Mouse (Mus musculus): Measurements from ENCODE around the gene Clec2e. TPM values are rescaled to one million over a fixed set of nuclear protein-coding genes. Genes with fewer than 3 reads are reported as not detected.

The Clec2e gene
- polyA plus RNA-seq, 1 experiment from 2014 or later = 16.7 TPM

DNA sequence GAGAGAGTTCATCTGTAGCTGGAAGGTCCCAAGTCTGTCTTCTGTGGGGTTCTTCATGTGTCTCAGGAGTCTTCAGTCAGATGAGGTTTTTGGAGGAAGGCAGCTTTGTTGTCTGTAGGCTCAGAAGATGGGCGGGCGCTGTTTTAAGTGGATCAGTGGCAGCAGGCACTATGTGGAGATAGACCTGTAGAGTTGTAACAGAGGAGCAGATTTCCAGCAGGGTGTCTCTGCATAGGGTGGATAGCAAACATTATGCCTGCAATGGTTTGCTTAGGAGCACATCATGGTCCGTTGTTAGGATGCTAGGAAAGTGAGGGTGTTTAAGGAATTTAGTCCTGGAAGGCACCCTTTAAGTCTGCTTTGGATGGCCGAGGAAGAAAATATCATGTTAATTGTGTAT is 52.3 kb downstream of the Clec2e start:
- Histone ChIP-seq H3K4me1 (ENCODE audit: control insufficient read depth, insufficient read depth, low read length) (peaks cover 7% of the 10 kb centered on the region), H3K4me2 (ENCODE audit: low read depth, low read length) (no peak overlapping the region), H3K9me3 (ENCODE audit: control insufficient read depth, low read length) (no peaks in the 10 kb centered on the region), H3K9ac (ENCODE audit: low read depth, low read length) (no peak overlapping the region), H3K36me3 (ENCODE audit: control insufficient read depth, insufficient read depth, low read length) (no peaks in the 10 kb centered on the region), H3K27me3 (replicated peaks; ENCODE audit: control insufficient read depth, insufficient read depth, low read length) (no peaks in the 10 kb centered on the region), H3K27ac (ENCODE audit: low read length) (no peak overlapping the region), H3K4me3 (ENCODE audit: low read length) (no peak overlapping the region)
- ATAC-seq = no peak
- 60% methylated on average over 4 of the region's 4 CpGs for WGBS

DNA sequence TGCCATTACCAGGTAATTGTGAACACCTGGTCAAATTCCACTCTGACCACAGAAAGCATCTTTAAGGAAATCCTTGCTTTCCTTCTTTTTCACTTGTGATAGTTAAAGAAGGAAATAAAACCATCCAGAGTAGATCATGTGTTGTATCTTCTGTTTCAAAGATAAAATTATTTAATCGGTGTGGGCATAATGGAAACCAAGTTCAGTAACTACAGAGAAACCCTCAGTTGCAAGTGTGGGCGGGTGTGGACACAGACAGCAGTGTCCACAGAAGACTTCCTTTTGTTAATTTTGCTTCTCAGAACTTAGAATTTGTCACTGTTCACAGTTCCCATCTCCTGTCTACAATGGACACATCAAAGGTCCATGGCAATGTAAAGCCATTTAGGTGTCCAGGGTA is 55.1 kb downstream of the Clec2e start, which contains the start of gene Klrb1f:
Klrb1f (plus strand) TSS at position 301 of the 400 bp plus-strand sequence.
- H3K4me1 ChIP-seq (ENCODE audit: control insufficient read depth, insufficient read depth, low read length) = peaks cover 7% of the 10 kb centered on the region
- 93% methylated on average over 2 of the region's 2 CpGs for WGBS
- no peak within 1 kb of the TSS for H3K4me3 ChIP-seq (ENCODE audit: low read length)

DNA sequence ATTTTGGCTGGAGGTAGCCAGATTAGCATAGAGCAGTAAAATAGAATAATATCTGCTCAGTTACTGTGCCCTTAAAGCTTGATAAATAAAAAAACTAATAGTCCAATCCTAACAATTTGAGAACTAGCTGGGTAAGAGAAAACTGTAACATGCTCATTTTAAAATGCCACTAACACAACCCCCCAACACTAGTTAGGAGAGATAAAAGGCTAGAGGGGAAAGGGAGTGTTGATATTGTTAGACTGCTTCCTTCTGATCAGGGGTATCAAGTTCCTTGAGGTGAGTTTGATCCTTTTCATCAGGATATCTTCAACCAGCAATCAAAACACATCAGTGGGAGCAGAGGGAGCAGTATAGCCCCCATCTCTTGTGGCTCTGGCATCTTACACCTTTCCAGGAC is 58.2 kb downstream of the Clec2e start:
- Histone ChIP-seq H3K27ac (ENCODE audit: low read length) (no peak overlapping the region), H3K9me3 (ENCODE audit: control insufficient read depth, low read length) (no peaks in the 10 kb centered on the region), H3K4me3 (ENCODE audit: low read length) (no peak overlapping the region), H3K4me1 (ENCODE audit: control insufficient read depth, insufficient read depth, low read length) (no peaks in the 10 kb centered on the region), H3K9ac (ENCODE audit: low read depth, low read length) (no peak overlapping the region), H3K27me3 (replicated peaks; ENCODE audit: control insufficient read depth, insufficient read depth, low read length) (no peaks in the 10 kb centered on the region), H3K36me3 (ENCODE audit: control insufficient read depth, insufficient read depth, low read length) (no peaks in the 10 kb centered on the region), H3K4me2 (ENCODE audit: low read depth, low read length) (no peak overlapping the region)
- ATAC-seq = no peak

More for the DNA sequence above, 55.1 kb downstream of the Clec2e start, which contains the start of gene Klrb1f:
- Histone ChIP-seq H3K27ac (ENCODE audit: low read length) (no peak within 1 kb of the TSS), H3K27me3 (replicated peaks; ENCODE audit: control insufficient read depth, insufficient read depth, low read length) (no peaks in the 10 kb centered on the region), H3K9ac (ENCODE audit: low read depth, low read length) (no peak within 1 kb of the TSS), H3K9me3 (ENCODE audit: control insufficient read depth, low read length) (no peaks in the 10 kb centered on the region), H3K4me2 (ENCODE audit: low read depth, low read length) (no peak within 1 kb of the TSS), H3K36me3 (ENCODE audit: control insufficient read depth, insufficient read depth, low read length) (no peaks in the 10 kb centered on the region)
- ATAC-seq = no peak

Other genes with a start within 250 kb of the Clec2e start
- 0.22 and 0.40 TPM in 2 replicates for gene Clec2i, start 213.3 kb downstream of the Clec2e start, polyA plus RNA-seq (2015; fragmentation: Nextera tagmentation; extraction: Ambion mirVana)
- gene BC035044, start 209.8 kb downstream of the Clec2e start, polyA plus RNA-seq (2015; fragmentation: Nextera tagmentation; extraction: Ambion mirVana) = 1.6 and 1.9 TPM in 2 replicates
- gene Clec2g, start 166.5 kb downstream of the Clec2e start, polyA plus RNA-seq (2015; fragmentation: Nextera tagmentation; extraction: Ambion mirVana) = not detected in 2 replicates
- 0.46 and 0.75 TPM in 2 replicates for gene Klrb1f, start 55.0 kb downstream of the Clec2e start, polyA plus RNA-seq (2015; fragmentation: Nextera tagmentation; extraction: Ambion mirVana)
- 1.0 and 1.2 TPM in 2 replicates for gene Clec2d, start 79.7 kb upstream of the Clec2e start, polyA plus RNA-seq (2015; fragmentation: Nextera tagmentation; extraction: Ambion mirVana)
- 0.24 and 0.37 TPM in 2 replicates for gene Cd69, start 174.5 kb upstream of the Clec2e start, polyA plus RNA-seq (2015; fragmentation: Nextera tagmentation; extraction: Ambion mirVana)
- gene 4922502D21Rik, start 230.9 kb upstream of the Clec2e start, polyA plus RNA-seq (2015; fragmentation: Nextera tagmentation; extraction: Ambion mirVana) = not detected in 2 replicates
- gene Clec12a, start 241.8 kb upstream of the Clec2e start, polyA plus RNA-seq (2015; fragmentation: Nextera tagmentation; extraction: Ambion mirVana) = 0.77 and 0.88 TPM in 2 replicates